Mouse (Mus musculus) small intestine, adult 2 months (tissue): ENCODE measurements around the gene Patj.

Source experiments
- CTCF ChIP-seq: fragments of 200-500 bp; IDR thresholded peaks from 2 replicates; pipeline ENCODE4 v1.5.1; 2012; ENCODE audit warnings: low read depth, mild to moderate bottlenecking, control low read depth, inconsistent platforms, low read length, moderate library complexity, mixed read lengths; ENCODE audit not compliant: insufficient replicate concordance, insufficient read length; ENCODE audit errors: extremely low read depth
- POLR2A ChIP-seq: fragments of 200-500 bp; IDR thresholded peaks from 2 replicates; pipeline ENCODE4 v1.6.1; 2012; ENCODE audit warnings: low read depth, mild to moderate bottlenecking, control low read depth, inconsistent platforms, low read length, moderate library complexity

DNA sequence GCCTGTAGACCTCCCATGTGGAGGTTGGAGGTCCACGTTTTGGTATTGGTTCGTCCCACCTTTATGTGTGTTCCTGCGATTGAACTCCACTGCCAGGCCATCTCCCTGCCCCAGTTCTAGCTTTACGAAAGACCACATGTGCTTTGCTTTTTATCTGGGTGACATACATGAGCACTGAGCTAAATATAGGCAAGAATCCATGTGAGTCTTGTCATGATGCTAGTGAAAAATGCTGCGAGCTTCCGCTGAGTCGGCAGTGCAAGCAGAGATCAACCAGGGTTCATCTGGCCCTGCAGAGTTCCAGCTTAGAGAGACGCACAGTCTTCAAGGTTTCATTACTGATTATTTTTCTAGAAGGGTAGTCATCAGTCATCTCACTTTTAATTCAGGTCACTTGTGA, 32.8 kb downstream of the Patj start:
- TF ChIP-seq POLR2A (no peak), CTCF (no peak)
